Mouse (Mus musculus) heart, adult 2 months (tissue): ENCODE measurements around the gene Olfr91.

ENCODE experiments used
- CTCF ChIP-seq: fragments of 200-600 bp; IDR thresholded peaks from 2 replicates; pipeline ENCODE4 v1.8.1; 2022; ENCODE audit warnings: antibody characterized with exemption, mild to moderate bottlenecking, moderate library complexity
- EP300 ChIP-seq: fragments of 200-500 bp; IDR thresholded peaks from 2 replicates; pipeline ENCODE4 v1.6.1; 2011; ENCODE audit warnings: low read depth, low read length, control low read depth; ENCODE audit not compliant: insufficient read depth
- POLR2A ChIP-seq: fragments of 200-500 bp; IDR thresholded peaks from 2 replicates; pipeline ENCODE4 v1.6.1; 2011; ENCODE audit warnings: mild to moderate bottlenecking, low read depth, low read length, control low read depth; ENCODE audit not compliant: insufficient read depth

GRCm38 (mm10) chr17:37075766-37076165 lies 22.3 kb downstream of the Olfr91 start:
- TF ChIP-seq CTCF (no peak), POLR2A (no peak), EP300 (no peak)
